In genomic region chr19:36918441-36919301, GRCm38 (mm10) we compare ENCODE assay signal across 8 mouse cellular contexts. TPM values are rescaled to one million over a fixed set of nuclear protein-coding genes. Genes with fewer than 3 reads are reported as not detected.
DNase-seq lines count a peak whose midpoint lies in the region; ATAC-seq and TF ChIP-seq lines count a peak whose summit lies in the region.

No protein-coding gene starts in this region.

- no peaks in the 10 kb centered on the region for H3K36me3 ChIP-seq in CH12.LX (replicated peaks in 1 of 2; ENCODE audit: control insufficient read depth in 1 of 2, insufficient read depth in 1 of 2, low read length in 1 of 2)
- H3K36me3 ChIP-seq in forebrain, embryonic 13.5 days (ENCODE audit: poor library complexity, severe bottlenecking) = no peaks in the 10 kb centered on the region
- H3K36me3 ChIP-seq in lung, embryonic 14.5 days (ENCODE audit: insufficient read depth) = no peaks in the 10 kb centered on the region

- H3K9me3 ChIP-seq in CH12.LX (replicated peaks; ENCODE audit: low read length) = no peaks in the 10 kb centered on the region
- no peaks in the 10 kb centered on the region for H3K9me3 ChIP-seq in forebrain, embryonic 13.5 days (replicated peaks)
- H3K9me3 ChIP-seq in lung, embryonic 14.5 days (ENCODE audit: low read depth, low read length) = no peaks in the 10 kb centered on the region

- in situ Hi-C loops in CH12.LX (cut with MboI; ENCODE audit: low pct_ligation_motif_present, low pct_unique_long_range_greater_than_20kb, low sequenced_read_pairs) = loop anchor here (5.0 to 25.0 kb wide), 2 partner anchors 101 to 306 kb away; no protein-coding TSS in a partner anchor

- peak; percentile 24 for DNase-seq in CH12.LX (ENCODE audit: extremely low read depth)
- peak; percentile 53 for DNase-seq in c-Kit-positive CD71-positive TER-119-negative erythroid progenitor cells, embryonic 14.5 days (ENCODE audit: low read depth)
- peak; percentile 86 to 91 for DNase-seq in heart, postnatal 10 days
- peak; percentile 88 to 93 for DNase-seq in layer of hippocampus, adult 18-20 months (ENCODE audit: low spot score in 2 of 2)
- peak; percentile 88 for DNase-seq in lung, embryonic 14.5 days
- DNase-seq in thymus, adult 18-20 months = peak; percentile 22 to 59

- H3K9ac ChIP-seq in CH12.LX (ENCODE audit: insufficient read depth, low read depth) = peak overlapping the region; percentile 83
- H3K9ac ChIP-seq in forebrain, embryonic 13.5 days = peak overlapping the region; percentile 93
- H3K9ac ChIP-seq in lung, embryonic 14.5 days = peak overlapping the region; percentile 88

- TF ChIP-seq CTCF in CH12.LX (conservative IDR thresholded peaks at IDR 0.05 in 1 of 2, IDR thresholded peaks at IDR 0.05 in 1 of 2; ENCODE audit: low read depth in 2 of 2, low read length in 2 of 2) = peak in 1 of 2 experiments; percentile 42; a peak in 2 of 4 replicates
- peak; percentile 62 for TF ChIP-seq CTCF in lung, embryonic 14.5 days (IDR thresholded peaks at IDR 0.05; ENCODE audit: low read depth)
- TF ChIP-seq CTCF in olfactory bulb, adult 2 months (IDR thresholded peaks at IDR 0.05; ENCODE audit: insufficient read depth, low read depth, low read length) = no peak

- WGBS in forebrain, embryonic 13.5 days = under 1% methylated on average over 67 of the region's 85 CpGs
- 1% methylated on average over 79 of the region's 85 CpGs for WGBS in lung, embryonic 14.5 days
- under 1% methylated on average over 80 of the region's 85 CpGs for WGBS in olfactory bulb, adult 2 months

- ATAC-seq in forebrain, embryonic 13.5 days = peak; percentile 93
- peak; percentile 91 for ATAC-seq in lung, embryonic 14.5 days (ENCODE audit: insufficient read depth)

- dilution Hi-C loops in CH12.LX (cut with MboI; ENCODE audit: extremely low pct_ligation_motif_present, extremely low pct_unique_long_range_greater_than_20kb, low sequenced_read_pairs) = no loop called here

- peaks cover 2 to 4% of the 10 kb centered on the region in 2 experiments; a peak in 3 of 4 replicates for H3K4me1 ChIP-seq in CH12.LX (ENCODE audit: control insufficient read depth in 1 of 2, insufficient read depth in 2 of 2)
- H3K4me1 ChIP-seq in forebrain, embryonic 13.5 days = peaks cover 18% of the 10 kb centered on the region
- no peaks in the 10 kb centered on the region for H3K4me1 ChIP-seq in lung, embryonic 14.5 days (ENCODE audit: insufficient read depth)
- H3K4me1 ChIP-seq in olfactory bulb, adult 2 months (ENCODE audit: control insufficient read depth, insufficient read depth, low read length) = 0 out of 2 replicates have a peak, but pooled peaks cover 2% of the 10 kb centered on the region

- peak overlapping the region; percentile 55 to 88 (median 57) for H3K4me3 ChIP-seq in CH12.LX (replicated peaks in 1 of 3; ENCODE audit: low read depth in 2 of 3, low read length in 2 of 3, poor library complexity in 1 of 3)
- H3K4me3 ChIP-seq in forebrain, embryonic 13.5 days = peak overlapping the region; percentile 93
- H3K4me3 ChIP-seq in lung, embryonic 14.5 days (ENCODE audit: low read depth, low read length) = peak overlapping the region; percentile 80
- peak overlapping the region; percentile 76 for H3K4me3 ChIP-seq in olfactory bulb, adult 2 months (ENCODE audit: insufficient read depth, low read depth, low read length)

- intact Hi-C loops in heart, postnatal 10 days (cut with DNase I) = loop anchor here (5.0 kb wide), 1 partner anchor 311 kb away; no protein-coding TSS in a partner anchor

- no peak overlapping the region for H3K27ac ChIP-seq in CH12.LX (ENCODE audit: insufficient read depth, low read depth)
- peak overlapping the region; percentile 96 for H3K27ac ChIP-seq in forebrain, embryonic 13.5 days
- peak overlapping the region; percentile 96 for H3K27ac ChIP-seq in lung, embryonic 14.5 days (ENCODE audit: low read depth)
- H3K27ac ChIP-seq in olfactory bulb, adult 2 months (ENCODE audit: insufficient read depth, low read depth, low read length) = peak overlapping the region; percentile 13; the same call in 1 of the 2 replicates

- no peak for TF ChIP-seq RAD21 in CH12.LX (IDR thresholded peaks at IDR 0.05; ENCODE audit: low read depth, low read length)

- peaks cover 7% of the 10 kb centered on the region for H3K27me3 ChIP-seq in CH12.LX (replicated peaks)
- H3K27me3 ChIP-seq in forebrain, embryonic 13.5 days = no peaks in the 10 kb centered on the region
- H3K27me3 ChIP-seq in lung, embryonic 14.5 days (ENCODE audit: insufficient read depth, low read length) = no peaks in the 10 kb centered on the region

- no peak for TF ChIP-seq EP300 in CH12.LX (IDR thresholded peaks at IDR 0.05; ENCODE audit: low read length)

- peak overlapping the region; percentile 17 for H3K4me2 ChIP-seq in CH12.LX (ENCODE audit: insufficient read depth, low read depth, poor library complexity, severe bottlenecking)
- peak overlapping the region; percentile 81 for H3K4me2 ChIP-seq in forebrain, embryonic 13.5 days
- peak overlapping the region; percentile 70 for H3K4me2 ChIP-seq in lung, embryonic 14.5 days

- no peaks in the 10 kb centered on the region for H3K79me2 ChIP-seq in CH12.LX (replicated peaks; ENCODE audit: control insufficient read depth, extremely low read depth, insufficient read depth, poor library complexity, severe bottlenecking)

- no peak for TF ChIP-seq POLR2A in CH12.LX (IDR thresholded peaks at IDR 0.05; ENCODE audit: low read depth, low read length)
- peak; percentile 81; the same call in 1 of the 2 replicates for TF ChIP-seq POLR2A in olfactory bulb, adult 2 months (IDR thresholded peaks at IDR 0.05; ENCODE audit: insufficient read depth, low read depth, low read length)

TF ChIP-seq in CH12.LX, 34 proteins besides CTCF, POLR2A, EP300 and RAD21 (continues in another document):
- TF ChIP-seq TBP (conservative IDR thresholded peaks at IDR 0.05; ENCODE audit: low read depth, low read length) (no peak), SIN3A (IDR thresholded peaks at IDR 0.05; ENCODE audit: low read length) (no peak), GABPA (IDR thresholded peaks at IDR 0.05; ENCODE audit: insufficient replicate concordance, low read depth, low read length) (no peak), USF2 (conservative IDR thresholded peaks at IDR 0.05; ENCODE audit: low read depth, low read length) (no peak), HCFC1 (IDR thresholded peaks at IDR 0.05; ENCODE audit: low read depth, low read length) (peak; percentile 42; the same call in 1 of the 2 replicates), JUN (IDR thresholded peaks at IDR 0.05; ENCODE audit: insufficient read depth, low read depth, low read length) (no peak), IRF4 (IDR thresholded peaks at IDR 0.05; ENCODE audit: low read depth, low read length) (peak; percentile 18; the same call in 1 of the 2 replicates), MEF2A (IDR thresholded peaks at IDR 0.05; ENCODE audit: borderline replicate concordance, low read depth, low read length) (no peak), E2F4 (IDR thresholded peaks at IDR 0.05; ENCODE audit: insufficient replicate concordance, low read depth, low read length) (no peak), SMC3 (IDR thresholded peaks at IDR 0.05; ENCODE audit: low read depth, low read length) (no peak), NELFE (IDR thresholded peaks at IDR 0.05; ENCODE audit: low read depth, low read length) (0 out of 2 replicates have a peak, but pooled peaks have one; percentile 22), PAX5 (IDR thresholded peaks at IDR 0.05; ENCODE audit: low read length) (no peak), CHD1 (IDR thresholded peaks at IDR 0.05; ENCODE audit: low read depth, low read length) (no peak), MYC (IDR thresholded peaks at IDR 0.05; ENCODE audit: low read depth, low read length) (no peak), UBTF (IDR thresholded peaks at IDR 0.05; ENCODE audit: low read depth, low read length) (peak; percentile 97), ETS1 (conservative IDR thresholded peaks at IDR 0.05; ENCODE audit: low read depth, low read length) (no peak), KAT2A (IDR thresholded peaks at IDR 0.05; ENCODE audit: insufficient replicate concordance, low read length) (no peak), MAZ (IDR thresholded peaks at IDR 0.05; ENCODE audit: low read depth, low read length) (no peak; the same call in 1 of the 2 replicates), RCOR1 (conservative IDR thresholded peaks at IDR 0.05; ENCODE audit: low read depth, low read length) (no peak), ELF1 (IDR thresholded peaks at IDR 0.05; ENCODE audit: low read depth, low read length) (peak; percentile 40; the same call in 1 of the 2 replicates), NRF1 (IDR thresholded peaks at IDR 0.05; ENCODE audit: low read depth, low read length) (peak; percentile 58), CHD2 (IDR thresholded peaks at IDR 0.05; ENCODE audit: low read length) (no peak), JUND (conservative IDR thresholded peaks at IDR 0.05; ENCODE audit: low read depth, low read length) (no peak), ZKSCAN1 (IDR thresholded peaks at IDR 0.05; ENCODE audit: borderline replicate concordance, low read depth, low read length) (no peak), MXI1 (IDR thresholded peaks at IDR 0.05; ENCODE audit: low read depth, low read length) (peak; percentile 40), USF1 (IDR thresholded peaks at IDR 0.05; ENCODE audit: low read depth, low read length) (no peak), MAX (IDR thresholded peaks at IDR 0.05; ENCODE audit: low read length) (no peak)

RNA-seq across cellular contexts. Expression of gene Fgfbp3, which starts 0.7 kb away (rescaled TPM):
- total RNA-seq in CH12.LX (2012; rRNA removed) (1.4 and 1.6 TPM in 2 replicates), CH12.LX (2014; rRNA removed) (0.64 and 1.3 TPM in 2 replicates)
- 1.8 and 2.1 TPM in 2 replicates for polyA plus RNA-seq in CH12.LX (2012; ENCODE audit: insufficient read length, low read depth)
- polyA plus RNA-seq in forebrain, embryonic 13.5 days (2015; fragmentation: Nextera tagmentation; extraction: Ambion mirVana) = 25.5 and 26.2 TPM in 2 replicates
- total RNA-seq in heart, postnatal 10 days (2021) = 1 to 10 TPM; 2.9 to 4.4 TPM
- 1 to 10 TPM; 8.3 to 9.7 TPM for total RNA-seq in layer of hippocampus, adult 18-20 months (2021)
- polyA plus RNA-seq in lung, embryonic 14.5 days (2014; fragmentation: Nextera tagmentation; extraction: Ambion mirVana) = 5.5 and 6.0 TPM in 2 replicates
- not detected in 2 replicates for polyA plus RNA-seq in olfactory bulb, adult 2 months (2012; ENCODE audit: insufficient read depth, insufficient read length, low replicate concordance, missing spikeins)

RNA-seq across cellular contexts. Expression of gene Btaf1, which starts 7.2 kb away (rescaled TPM):
- total RNA-seq in CH12.LX (2012; rRNA removed) (38.3 and 42.8 TPM in 2 replicates), CH12.LX (2014; rRNA removed) (43.2 and 52.7 TPM in 2 replicates)
- polyA plus RNA-seq in CH12.LX (2012; ENCODE audit: insufficient read length, low read depth) = 29.4 and 31.9 TPM in 2 replicates
- polyA plus RNA-seq in forebrain, embryonic 13.5 days (2015; fragmentation: Nextera tagmentation; extraction: Ambion mirVana) = 11.0 and 12.3 TPM in 2 replicates
- total RNA-seq in heart, postnatal 10 days (2021) = 10 to 100 TPM; 13.6 to 16.6 TPM
- total RNA-seq in layer of hippocampus, adult 18-20 months (2021) = 10 to 100 TPM; 33.3 to 33.4 TPM
- 19.8 and 20.3 TPM in 2 replicates for polyA plus RNA-seq in lung, embryonic 14.5 days (2014; fragmentation: Nextera tagmentation; extraction: Ambion mirVana)
- not detected in 2 replicates for polyA plus RNA-seq in olfactory bulb, adult 2 months (2012; ENCODE audit: insufficient read depth, insufficient read length, low replicate concordance, missing spikeins)

Comparison
In these comparisons a context has a peak if more than half of its experiments do, and no peak if none do; other contexts are left out.
1. DNase-seq: peak in every context shown above with its lines; median percentile 90 in layer of hippocampus, adult 18-20 months; 88 in heart, postnatal 10 days; 88 in lung, embryonic 14.5 days; 53 in c-Kit-positive CD71-positive TER-119-negative erythroid progenitor cells, embryonic 14.5 days; 40 in thymus, adult 18-20 months; 24 in CH12.LX.
2. H3K4me2 ChIP-seq: peak in every context shown above with its lines; median percentile 81 in forebrain, embryonic 13.5 days; 70 in lung, embryonic 14.5 days; 17 in CH12.LX.